Mouse (Mus musculus): ENCODE measurements at regions not wholly inside any gene's neighbourhood (a gene's known extent, or its start where the extent isn't known, plus 50 kb on each side); places are given as distances from the start of the nearest gene placed in this dataset.
A peak's percentile ranks its signal among the peaks of the same experiment; 100 is the strongest.

GRCm38 (mm10) chr8:7092831-7093230 is 1568.2 kb downstream of the Efnb2 start:
- no peaks in the 10 kb centered on the region for H3K4me1 ChIP-seq (ENCODE audit: control insufficient read depth, insufficient read depth, low read length)
- H3K4me3 ChIP-seq (ENCODE audit: low read length): no peak overlapping the region
- no peaks in the 10 kb centered on the region for H3K36me3 ChIP-seq (ENCODE audit: control insufficient read depth, insufficient read depth, low read length)
- H3K4me2 ChIP-seq (ENCODE audit: low read depth, low read length): no peak overlapping the region
- H3K27ac ChIP-seq (ENCODE audit: low read length): no peak overlapping the region
- 43% methylated on average over 2 of the region's 2 CpGs for WGBS
- no peaks in the 10 kb centered on the region for H3K27me3 ChIP-seq (replicated peaks; ENCODE audit: control insufficient read depth, insufficient read depth, low read length)
- no peak overlapping the region for H3K9ac ChIP-seq (ENCODE audit: low read depth, low read length)
- H3K9me3 ChIP-seq (ENCODE audit: control insufficient read depth, low read length): no peaks in the 10 kb centered on the region
- ATAC-seq: no peak

- Histone ChIP-seq H3K4me2 (ENCODE audit: low read depth, low read length) (no peak overlapping the region), H3K4me1 (ENCODE audit: control insufficient read depth, insufficient read depth, low read length) (no peaks in the 10 kb centered on the region), H3K4me3 (ENCODE audit: low read length) (no peak overlapping the region), H3K27me3 (replicated peaks; ENCODE audit: control insufficient read depth, insufficient read depth, low read length) (no peaks in the 10 kb centered on the region), H3K27ac (ENCODE audit: low read length) (no peak overlapping the region), H3K9me3 (ENCODE audit: control insufficient read depth, low read length) (no peaks in the 10 kb centered on the region), H3K9ac (ENCODE audit: low read depth, low read length) (no peak overlapping the region), H3K36me3 (ENCODE audit: control insufficient read depth, insufficient read depth, low read length) (no peaks in the 10 kb centered on the region)
- WGBS: 64% methylated on average over 2 of the region's 2 CpGs
- no peak for ATAC-seq
These were observed 1572.9 kb downstream of the Efnb2 start for GRCm38 (mm10) chr8:7088123-7088522.

GRCm38 (mm10) chr8:7060255-7060656 is 1600.8 kb downstream of the Efnb2 start:
- Histone ChIP-seq H3K9me3 (ENCODE audit: control insufficient read depth, low read length) (no peaks in the 10 kb centered on the region), H3K27ac (ENCODE audit: low read length) (no peak overlapping the region), H3K4me1 (ENCODE audit: control insufficient read depth, insufficient read depth, low read length) (no peaks in the 10 kb centered on the region), H3K36me3 (ENCODE audit: control insufficient read depth, insufficient read depth, low read length) (no peaks in the 10 kb centered on the region), H3K4me3 (ENCODE audit: low read length) (no peak overlapping the region), H3K9ac (ENCODE audit: low read depth, low read length) (no peak overlapping the region), H3K4me2 (ENCODE audit: low read depth, low read length) (no peak overlapping the region), H3K27me3 (replicated peaks; ENCODE audit: control insufficient read depth, insufficient read depth, low read length) (no peaks in the 10 kb centered on the region)
- 48% methylated on average over 4 of the region's 4 CpGs for WGBS
- ATAC-seq: peak; percentile 62

- no peak overlapping the region for H3K9ac ChIP-seq (ENCODE audit: low read depth, low read length)
- H3K27me3 ChIP-seq (replicated peaks; ENCODE audit: control insufficient read depth, insufficient read depth, low read length): no peaks in the 10 kb centered on the region
- no peaks in the 10 kb centered on the region for H3K36me3 ChIP-seq (ENCODE audit: control insufficient read depth, insufficient read depth, low read length)
- no peak overlapping the region for H3K4me3 ChIP-seq (ENCODE audit: low read length)
- no peak overlapping the region for H3K27ac ChIP-seq (ENCODE audit: low read length)
- H3K4me1 ChIP-seq (ENCODE audit: control insufficient read depth, insufficient read depth, low read length): no peaks in the 10 kb centered on the region
- no peak overlapping the region for H3K4me2 ChIP-seq (ENCODE audit: low read depth, low read length)
- no peaks in the 10 kb centered on the region for H3K9me3 ChIP-seq (ENCODE audit: control insufficient read depth, low read length)
- ATAC-seq: no peak
- WGBS: 60% methylated on average over 3 of the region's 3 CpGs
These were observed 1634.7 kb downstream of the Efnb2 start for GRCm38 (mm10) chr8:7026247-7026844.

GRCm38 (mm10) chr8:7024336-7024735 is 1636.7 kb downstream of the Efnb2 start:
- H3K27ac ChIP-seq (ENCODE audit: low read length): no peak overlapping the region
- H3K27me3 ChIP-seq (replicated peaks; ENCODE audit: control insufficient read depth, insufficient read depth, low read length): no peaks in the 10 kb centered on the region
- H3K4me1 ChIP-seq (ENCODE audit: control insufficient read depth, insufficient read depth, low read length): no peaks in the 10 kb centered on the region
- no peaks in the 10 kb centered on the region for H3K36me3 ChIP-seq (ENCODE audit: control insufficient read depth, insufficient read depth, low read length)
- no peaks in the 10 kb centered on the region for H3K9me3 ChIP-seq (ENCODE audit: control insufficient read depth, low read length)
- no peak for ATAC-seq
- no peak overlapping the region for H3K4me2 ChIP-seq (ENCODE audit: low read depth, low read length)
- WGBS: 85% methylated on average over 3 of the region's 3 CpGs
- no peak overlapping the region for H3K9ac ChIP-seq (ENCODE audit: low read depth, low read length)
- no peak overlapping the region for H3K4me3 ChIP-seq (ENCODE audit: low read length)

GRCm38 (mm10) chr8:7011881-7012280 is 1649.2 kb downstream of the Efnb2 start:
- no peak overlapping the region for H3K4me3 ChIP-seq (ENCODE audit: low read length)
- no peaks in the 10 kb centered on the region for H3K4me1 ChIP-seq (ENCODE audit: control insufficient read depth, insufficient read depth, low read length)
- no peak overlapping the region for H3K27ac ChIP-seq (ENCODE audit: low read length)
- H3K9ac ChIP-seq (ENCODE audit: low read depth, low read length): no peak overlapping the region
- no peaks in the 10 kb centered on the region for H3K27me3 ChIP-seq (replicated peaks; ENCODE audit: control insufficient read depth, insufficient read depth, low read length)
- no peak overlapping the region for H3K4me2 ChIP-seq (ENCODE audit: low read depth, low read length)
- ATAC-seq: no peak
- no peaks in the 10 kb centered on the region for H3K9me3 ChIP-seq (ENCODE audit: control insufficient read depth, low read length)
- H3K36me3 ChIP-seq (ENCODE audit: control insufficient read depth, insufficient read depth, low read length): no peaks in the 10 kb centered on the region
- 46% methylated on average over 5 of the region's 5 CpGs for WGBS

GRCm38 (mm10) chr8:6991516-6991915 is 1669.5 kb downstream of the Efnb2 start:
- ATAC-seq: no peak
- Histone ChIP-seq H3K4me3 (ENCODE audit: low read length) (no peak overlapping the region), H3K27ac (ENCODE audit: low read length) (no peak overlapping the region), H3K36me3 (ENCODE audit: control insufficient read depth, insufficient read depth, low read length) (no peaks in the 10 kb centered on the region), H3K9ac (ENCODE audit: low read depth, low read length) (no peak overlapping the region), H3K4me1 (ENCODE audit: control insufficient read depth, insufficient read depth, low read length) (no peaks in the 10 kb centered on the region), H3K27me3 (replicated peaks; ENCODE audit: control insufficient read depth, insufficient read depth, low read length) (no peaks in the 10 kb centered on the region), H3K4me2 (ENCODE audit: low read depth, low read length) (no peak overlapping the region), H3K9me3 (ENCODE audit: control insufficient read depth, low read length) (no peaks in the 10 kb centered on the region)
- WGBS: 88% methylated on average over 2 of the region's 2 CpGs

- H3K4me1 ChIP-seq (ENCODE audit: control insufficient read depth, insufficient read depth, low read length): no peaks in the 10 kb centered on the region
- no peak for ATAC-seq
- H3K9ac ChIP-seq (ENCODE audit: low read depth, low read length): no peak overlapping the region
- H3K4me3 ChIP-seq (ENCODE audit: low read length): no peak overlapping the region
- no peaks in the 10 kb centered on the region for H3K9me3 ChIP-seq (ENCODE audit: control insufficient read depth, low read length)
- H3K36me3 ChIP-seq (ENCODE audit: control insufficient read depth, insufficient read depth, low read length): no peaks in the 10 kb centered on the region
- WGBS: 76% methylated on average over 3 of the region's 3 CpGs
- H3K4me2 ChIP-seq (ENCODE audit: low read depth, low read length): no peak overlapping the region
- H3K27ac ChIP-seq (ENCODE audit: low read length): no peak overlapping the region
- no peaks in the 10 kb centered on the region for H3K27me3 ChIP-seq (replicated peaks; ENCODE audit: control insufficient read depth, insufficient read depth, low read length)
These were observed 1671.5 kb downstream of the Efnb2 start for GRCm38 (mm10) chr8:6989359-6990095.

- H3K4me3 ChIP-seq (ENCODE audit: low read length): no peak overlapping the region
- no peak overlapping the region for H3K27ac ChIP-seq (ENCODE audit: low read length)
- H3K27me3 ChIP-seq (replicated peaks; ENCODE audit: control insufficient read depth, insufficient read depth, low read length): no peaks in the 10 kb centered on the region
- H3K4me2 ChIP-seq (ENCODE audit: low read depth, low read length): no peak overlapping the region
- no peak for ATAC-seq
- H3K9ac ChIP-seq (ENCODE audit: low read depth, low read length): no peak overlapping the region
- no peaks in the 10 kb centered on the region for H3K9me3 ChIP-seq (ENCODE audit: control insufficient read depth, low read length)
- no peaks in the 10 kb centered on the region for H3K4me1 ChIP-seq (ENCODE audit: control insufficient read depth, insufficient read depth, low read length)
- H3K36me3 ChIP-seq (ENCODE audit: control insufficient read depth, insufficient read depth, low read length): no peaks in the 10 kb centered on the region
These were observed 1687.1 kb downstream of the Efnb2 start for GRCm38 (mm10) chr8:6973961-6974360.

Measured in intestine, embryonic 16.5 days (tissue).